Mouse (Mus musculus): Measurements from ENCODE around the gene Shank2.

DNA sequence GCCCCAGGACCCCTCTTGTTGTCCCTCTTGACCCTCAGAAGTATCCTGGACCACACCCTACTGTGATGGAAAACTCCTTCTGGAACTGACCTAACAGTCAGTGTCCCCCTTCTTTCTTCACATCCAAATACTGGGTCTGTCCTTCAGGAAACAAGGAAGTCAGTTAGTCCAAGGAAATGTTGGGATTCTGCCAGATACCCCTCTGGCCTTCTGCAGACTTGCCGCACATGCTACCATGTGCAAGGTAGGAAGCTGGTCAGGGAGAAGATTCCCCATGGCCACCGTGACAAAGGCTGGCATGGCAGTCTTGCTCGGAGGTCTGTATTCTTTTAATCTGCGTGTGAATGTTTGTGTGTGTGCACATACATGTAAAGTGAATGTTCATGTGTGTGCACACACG lies 337.0 kb downstream of the Shank2 start:
- TF ChIP-seq POLR2A (IDR thresholded peaks at IDR 0.05; ENCODE audit: borderline replicate concordance, control insufficient read depth, low read depth, low read length) = no peak
- no peak for TF ChIP-seq CTCF (IDR thresholded peaks at IDR 0.05; ENCODE audit: control insufficient read depth, insufficient read depth, low read length)

Data from bone marrow, adult 2 months (tissue).